Mouse (Mus musculus) midbrain, embryonic 14.5 days (tissue): Measurements from ENCODE around the gene Ywhaq. TPM values are rescaled to one million over a fixed set of nuclear protein-coding genes. Genes with fewer than 3 reads are reported as not detected.

Experiments
- ATAC-seq: fragments of 200-750 bp; cut with Nextera tagmentation; 2 replicates; pipeline ENCODE4 v1.8.0; 2017; ENCODE audit warnings: moderate number of reproducible peaks, moderate library complexity; ENCODE audit not compliant: low FRiP score, low TSS enrichment
- DNase-seq: peaks from one replicate; pipeline ENCODE4 v3.0.0-alpha.2; 2015
- H3K27ac ChIP-seq: fragments of 300-500 bp; sonication (generic); replicated peaks from 2 replicates; pipeline ENCODE4 v1.5.1; 2014; ENCODE audit warnings: mild to moderate bottlenecking, low read depth, low read length, moderate library complexity
- H3K27me3 ChIP-seq: fragments of 300-500 bp; sonication (generic); 2 replicates; pipeline ENCODE4 v1.6.1; 2014; ENCODE audit warnings: low read length, control low read depth, mixed read lengths; ENCODE audit not compliant: control insufficient read depth, insufficient read depth
- H3K36me3 ChIP-seq: fragments of 300-500 bp; sonication (generic); 2 replicates; pipeline ENCODE4 v1.6.1; 2014; ENCODE audit warnings: low read length, control low read depth; ENCODE audit not compliant: control insufficient read depth, insufficient read depth
- H3K4me1 ChIP-seq: fragments of 300-500 bp; sonication (generic); 2 replicates; pipeline ENCODE4 v1.6.1; 2014; ENCODE audit warnings: mild to moderate bottlenecking, antibody characterized with exemption, low read length, control low read depth; ENCODE audit not compliant: control insufficient read depth, insufficient read depth
- H3K4me2 ChIP-seq: fragments of 300-500 bp; sonication (generic); 2 replicates; pipeline ENCODE4 v1.6.1; 2014; ENCODE audit warnings: mild to moderate bottlenecking, low read length, moderate library complexity
- H3K4me3 ChIP-seq: fragments of 300-500 bp; sonication (generic); replicated peaks from 2 replicates; pipeline ENCODE4 v1.5.1; 2014; ENCODE audit warnings: low read depth, low read length
- H3K9ac ChIP-seq: fragments of 300-500 bp; sonication (generic); replicated peaks from 2 replicates; pipeline ENCODE4 v1.6.1; 2014; ENCODE audit warnings: mild to moderate bottlenecking, low read length, moderate library complexity
- H3K9me3 ChIP-seq: fragments of 300-500 bp; sonication (generic); 2 replicates; pipeline ENCODE4 v1.6.1; 2016; ENCODE audit warnings: low read length, control low read depth, mixed read lengths; ENCODE audit not compliant: control insufficient read depth
- WGBS: fragments of 180-500 bp; shearing (Covaris S2); extraction: QIAGEN DNeasy Blood & Tissue Kit; methylation state at CpG from one replicate; pipeline ENCODE4 v1.1.7; 2014; 5-methylcytosine and 5-hydroxymethylcytosine counted together
- polyA plus RNA-seq: library from polyadenylated mRNA; unstranded; fragments of >200 nt; fragmentation: Nextera tagmentation; extraction: Ambion mirVana; gene quantifications from 2 replicates; pipeline ENCODE4 v1.2.1, GENCODE M21; 2014

Ywhaq gene
- polyA plus RNA-seq = 1,283 and 1,390 TPM in 2 replicates

DNA sequence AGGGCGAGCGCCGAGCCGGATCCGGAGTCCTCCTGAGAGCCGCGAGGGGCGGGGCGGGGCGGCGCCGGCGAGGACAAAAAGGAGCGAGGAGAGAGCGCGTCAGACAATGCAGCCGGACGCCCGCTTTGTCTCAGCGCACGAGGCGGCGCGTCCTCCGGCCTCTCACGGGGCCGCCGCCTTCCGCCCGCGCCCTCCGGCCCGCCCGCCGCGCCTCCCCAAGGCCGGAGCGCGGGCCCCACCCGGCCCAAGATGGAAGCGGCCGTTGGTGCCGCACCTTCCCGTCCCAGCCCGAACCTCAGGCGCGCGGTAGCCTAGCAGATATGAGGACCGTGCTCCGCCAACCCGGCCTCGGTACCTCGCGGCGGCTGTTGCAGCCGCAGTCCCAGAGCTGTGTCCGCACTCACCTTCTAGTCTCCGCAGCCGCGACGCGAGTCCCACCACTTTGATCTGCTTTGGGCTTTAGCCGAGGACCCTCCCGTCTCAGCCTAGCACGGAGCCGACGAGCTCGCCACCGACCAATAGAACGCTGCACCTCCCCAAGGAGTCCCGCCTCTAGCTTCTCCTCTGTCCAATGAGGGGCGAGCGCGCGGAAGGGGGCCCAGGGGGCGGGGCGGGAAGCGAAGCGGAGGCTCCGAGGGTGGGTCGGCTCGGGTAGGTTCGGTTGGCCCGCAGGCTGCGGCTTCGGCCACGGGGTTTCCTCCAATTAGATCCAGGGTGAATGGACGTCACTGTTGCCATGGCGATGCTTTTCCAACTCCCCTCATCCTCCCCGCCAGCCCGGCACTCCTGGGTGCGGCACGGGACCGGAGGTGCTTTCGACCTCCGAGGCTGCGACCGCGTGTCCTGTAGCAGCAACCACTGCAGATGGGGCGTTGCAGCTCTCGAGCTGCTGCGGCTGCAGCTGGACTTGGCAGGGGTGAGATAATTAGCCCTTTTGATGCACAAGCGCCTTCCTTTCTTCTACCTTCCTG, at the start of gene Ywhaq:
Gene Ywhaq, minus strand, starts transcription at position 538 of the 971 bp plus-strand sequence.
- ATAC-seq (peak; percentile 100), DNase-seq (peak; percentile 99)
- WGBS = under 1% methylated on average over 101 of the region's 103 CpGs
- Histone ChIP-seq H3K9ac (peak within 1 kb of the TSS; percentile 99), H3K4me2 (peak within 1 kb of the TSS; percentile 65), H3K4me3 (peak within 1 kb of the TSS; percentile 97), H3K36me3 (peaks cover 27% of the 10 kb centered on the region), H3K4me1 (peaks cover 8% of the 10 kb centered on the region; the same call in 1 of the 2 replicates), H3K9me3 (peaks cover 17% of the 10 kb centered on the region), H3K27me3 (no peaks in the 10 kb centered on the region), H3K27ac (peak within 1 kb of the TSS; percentile 100)

DNA sequence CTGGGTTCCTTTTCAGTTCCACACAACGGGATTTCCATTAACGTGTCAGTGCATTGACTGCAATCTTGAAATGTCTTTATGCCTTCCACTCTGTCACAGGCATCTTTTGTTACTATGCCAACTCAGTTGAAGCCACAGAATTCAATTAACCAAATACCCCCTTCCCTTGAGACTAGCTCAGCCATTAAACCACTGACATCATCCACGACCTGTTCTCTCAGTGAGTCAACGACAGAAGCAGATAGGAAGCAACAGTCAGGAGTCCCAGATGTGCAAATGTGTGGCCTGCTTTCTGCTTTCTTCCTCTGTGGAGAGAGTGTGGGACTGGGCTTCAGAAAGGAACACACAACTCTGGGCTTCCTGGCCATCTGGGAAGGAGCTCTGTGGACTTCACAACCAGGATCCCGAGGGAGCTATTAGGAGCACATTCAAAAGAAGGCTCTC, 46.0 kb upstream of the Ywhaq start:
- H3K4me2 ChIP-seq = no peak overlapping the region
- no peaks in the 10 kb centered on the region for H3K36me3 ChIP-seq
- H3K4me1 ChIP-seq = no peaks in the 10 kb centered on the region
- no peak overlapping the region for H3K4me3 ChIP-seq
- no peak overlapping the region for H3K27ac ChIP-seq
- 34% methylated on average over 5 of the region's 5 CpGs for WGBS
- no peaks in the 10 kb centered on the region for H3K9me3 ChIP-seq
- no peak overlapping the region for H3K9ac ChIP-seq
- DNase-seq = peak; percentile 41
- ATAC-seq = no peak
- H3K27me3 ChIP-seq = no peaks in the 10 kb centered on the region

DNA sequence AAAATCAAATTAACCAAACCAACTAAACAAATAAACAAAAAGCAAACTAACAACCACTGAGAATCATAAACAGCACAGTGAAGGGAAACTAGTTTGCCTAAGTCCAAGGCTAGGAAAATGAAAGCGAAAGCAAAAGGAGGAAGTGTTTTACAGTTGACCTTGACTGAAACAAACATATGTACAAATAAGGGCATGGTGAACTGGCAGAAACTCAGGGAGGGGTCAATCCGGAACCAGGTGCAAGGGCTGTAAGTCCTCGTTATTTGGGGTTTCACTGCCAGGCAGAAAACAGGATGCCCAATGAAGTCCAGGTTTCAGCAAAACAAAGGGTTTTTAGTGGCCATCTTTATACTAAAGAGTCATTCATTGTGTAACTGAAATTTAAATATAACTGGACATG, 45.2 kb upstream of the Ywhaq start:
- Histone ChIP-seq H3K36me3 (no peaks in the 10 kb centered on the region), H3K27ac (no peak overlapping the region), H3K4me2 (no peak overlapping the region), H3K27me3 (no peaks in the 10 kb centered on the region), H3K4me3 (no peak overlapping the region), H3K9ac (no peak overlapping the region), H3K4me1 (no peaks in the 10 kb centered on the region), H3K9me3 (no peaks in the 10 kb centered on the region)
- DNase-seq (no peak), ATAC-seq (no peak)
- 83% methylated on average over 3 of the region's 3 CpGs for WGBS

DNA sequence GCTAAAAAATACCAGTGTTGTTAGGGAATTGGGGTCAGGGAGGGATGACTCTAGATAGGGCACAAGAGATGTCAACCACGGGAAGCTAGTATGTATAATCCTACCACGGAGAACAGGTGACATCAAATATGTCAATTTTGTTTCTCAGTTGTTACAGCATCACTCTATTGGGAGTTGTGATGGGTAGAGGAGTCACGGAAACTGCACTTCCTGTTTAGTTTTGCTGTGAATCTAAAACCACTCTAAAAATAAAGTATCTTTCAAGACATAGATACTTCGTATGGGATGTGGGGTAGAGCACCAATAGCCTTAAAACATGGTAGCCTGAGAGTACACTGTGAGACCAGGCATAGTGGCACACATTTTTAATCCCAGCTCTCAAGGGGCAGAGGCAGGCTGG, 42.2 kb upstream of the Ywhaq start:
- ATAC-seq (no peak), DNase-seq (no peak)
- Histone ChIP-seq H3K36me3 (no peaks in the 10 kb centered on the region), H3K4me3 (no peak overlapping the region), H3K4me2 (no peak overlapping the region), H3K27ac (no peak overlapping the region), H3K9ac (no peak overlapping the region), H3K27me3 (no peaks in the 10 kb centered on the region), H3K9me3 (no peaks in the 10 kb centered on the region), H3K4me1 (no peaks in the 10 kb centered on the region)
- WGBS = 90% methylated on average over 4 of the region's 4 CpGs

DNA sequence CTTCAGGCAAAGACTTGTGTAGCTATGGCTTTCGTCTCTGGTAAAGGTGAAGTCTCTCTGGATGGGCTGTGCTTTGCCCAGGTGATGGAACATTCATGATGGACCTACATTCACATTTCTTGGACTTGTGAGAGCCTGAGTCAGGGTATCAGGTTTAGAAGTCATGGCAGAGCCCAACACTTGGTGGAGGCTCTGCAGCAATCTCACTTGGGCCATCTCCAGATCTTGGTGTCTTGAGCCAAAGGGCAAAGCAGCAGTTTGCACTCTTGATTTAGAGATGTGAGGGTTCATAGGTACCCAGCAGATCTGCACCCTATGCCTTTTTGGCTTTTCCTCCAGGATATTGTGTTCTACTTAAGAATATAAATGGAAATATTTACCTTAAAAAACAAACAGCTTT, 38.6 kb upstream of the Ywhaq start:
- no peaks in the 10 kb centered on the region for H3K4me1 ChIP-seq
- H3K9me3 ChIP-seq = no peaks in the 10 kb centered on the region
- DNase-seq (no peak), ATAC-seq (no peak)
- H3K9ac ChIP-seq = no peak overlapping the region
- no peak overlapping the region for H3K27ac ChIP-seq
- 93% methylated on average over 1 of the region's 1 CpGs for WGBS
- H3K36me3 ChIP-seq = no peaks in the 10 kb centered on the region
- no peak overlapping the region for H3K4me3 ChIP-seq
- H3K27me3 ChIP-seq = no peaks in the 10 kb centered on the region
- H3K4me2 ChIP-seq = no peak overlapping the region

DNA sequence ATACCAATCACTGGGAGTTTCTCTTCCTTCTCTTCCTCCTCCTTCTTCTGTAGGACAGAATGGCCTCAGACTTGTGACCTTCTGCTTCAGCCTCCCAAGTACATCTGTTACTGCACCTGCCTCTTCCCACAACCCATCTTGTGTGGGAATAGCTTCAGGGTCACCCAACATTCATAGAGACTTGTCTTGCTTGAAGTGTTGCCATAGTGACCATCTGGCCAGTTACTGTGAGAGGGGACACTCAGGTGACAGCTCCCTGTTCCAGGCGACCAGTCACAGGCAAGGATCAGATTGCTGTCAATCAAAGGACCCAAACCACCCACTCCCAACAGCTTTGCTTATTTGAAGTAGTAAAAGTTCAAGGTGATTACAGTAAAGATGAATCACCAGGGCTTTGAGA, 34.3 kb upstream of the Ywhaq start:
- H3K9ac ChIP-seq = no peak overlapping the region
- no peak for DNase-seq
- H3K36me3 ChIP-seq = no peaks in the 10 kb centered on the region
- ATAC-seq = no peak
- no peak overlapping the region for H3K4me2 ChIP-seq
- no peaks in the 10 kb centered on the region for H3K27me3 ChIP-seq
- no peak overlapping the region for H3K27ac ChIP-seq
- H3K9me3 ChIP-seq = no peaks in the 10 kb centered on the region
- 39% methylated on average over 1 of the region's 1 CpGs for WGBS
- no peak overlapping the region for H3K4me3 ChIP-seq
- H3K4me1 ChIP-seq = no peaks in the 10 kb centered on the region

DNA sequence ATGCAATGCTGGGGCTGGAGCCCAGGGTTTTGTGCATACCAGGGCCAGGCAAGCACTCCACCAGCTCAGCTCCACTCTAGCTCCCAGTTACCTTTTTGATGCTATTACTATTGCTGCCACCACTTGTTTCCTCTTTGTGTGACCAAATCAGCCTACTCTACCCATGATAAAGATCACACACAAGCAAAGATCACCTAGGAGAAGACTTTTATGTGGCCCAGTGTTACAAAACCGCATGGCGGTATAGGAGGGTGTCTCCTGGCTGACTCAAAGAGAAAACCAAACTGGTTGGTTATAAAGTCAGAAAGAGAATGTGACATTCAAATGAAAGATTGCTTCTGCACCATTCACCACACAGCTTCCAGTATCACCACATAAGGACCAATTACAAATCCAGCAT, 33.9 kb upstream of the Ywhaq start:
- H3K9me3 ChIP-seq = no peaks in the 10 kb centered on the region
- H3K27me3 ChIP-seq = no peaks in the 10 kb centered on the region
- no peaks in the 10 kb centered on the region for H3K4me1 ChIP-seq
- no peak overlapping the region for H3K4me2 ChIP-seq
- no peak overlapping the region for H3K27ac ChIP-seq
- no peak overlapping the region for H3K9ac ChIP-seq
- H3K4me3 ChIP-seq = no peak overlapping the region
- WGBS = 95% methylated on average over 2 of the region's 2 CpGs
- ATAC-seq = no peak
- no peak for DNase-seq
- no peaks in the 10 kb centered on the region for H3K36me3 ChIP-seq

DNA sequence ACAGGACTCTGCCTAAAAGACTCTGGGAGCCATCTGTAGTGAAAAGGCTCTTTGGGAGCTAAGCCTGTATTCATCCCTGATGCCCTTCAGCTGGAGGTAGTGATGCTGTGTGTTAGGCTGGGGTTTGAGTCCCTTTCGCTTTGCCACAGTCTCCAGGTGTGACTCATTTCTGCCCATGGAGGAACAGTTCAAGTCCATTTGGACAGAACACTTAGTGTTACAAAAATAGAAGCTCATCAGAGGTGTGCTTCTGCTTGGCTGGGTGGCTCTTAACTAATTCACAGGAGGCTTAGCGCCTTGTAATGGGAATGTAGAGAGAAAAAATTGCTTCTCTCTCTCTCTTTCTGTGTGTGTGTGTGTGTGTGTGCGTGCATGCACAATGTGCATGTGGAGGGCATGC, 26.3 kb upstream of the Ywhaq start:
- Histone ChIP-seq H3K9ac (no peak overlapping the region), H3K27ac (no peak overlapping the region), H3K4me1 (0 out of 2 replicates have a peak, but pooled peaks cover 3% of the 10 kb centered on the region), H3K27me3 (no peaks in the 10 kb centered on the region), H3K9me3 (no peaks in the 10 kb centered on the region), H3K4me3 (no peak overlapping the region), H3K36me3 (no peaks in the 10 kb centered on the region), H3K4me2 (no peak overlapping the region)
- ATAC-seq (no peak), DNase-seq (no peak)
- 91% methylated on average over 3 of the region's 3 CpGs for WGBS

DNA sequence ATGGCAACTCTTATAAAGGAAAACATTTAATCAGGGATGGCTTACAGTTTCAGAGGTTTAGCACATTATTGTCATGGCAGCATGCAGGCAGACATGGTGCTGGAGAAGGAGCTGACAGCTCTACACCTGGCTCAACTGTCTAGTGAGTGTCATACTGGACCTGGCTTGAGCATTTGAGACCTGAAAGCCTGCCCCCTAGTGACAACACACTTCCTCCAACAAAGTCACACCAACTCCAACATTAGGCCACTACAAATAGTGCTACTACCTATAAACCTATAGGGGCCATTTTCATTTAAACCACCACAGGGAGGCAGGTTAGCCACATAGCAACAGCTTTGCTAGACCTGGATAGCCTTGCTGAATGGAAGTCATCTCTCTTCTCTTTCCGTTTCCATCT, 24.4 kb upstream of the Ywhaq start:
- H3K36me3 ChIP-seq = no peaks in the 10 kb centered on the region
- WGBS = 83% methylated on average over 1 of the region's 1 CpGs
- no peak for DNase-seq
- no peak overlapping the region for H3K4me3 ChIP-seq
- H3K9me3 ChIP-seq = no peaks in the 10 kb centered on the region
- no peak overlapping the region for H3K9ac ChIP-seq
- H3K27me3 ChIP-seq = no peaks in the 10 kb centered on the region
- no peak overlapping the region for H3K27ac ChIP-seq
- no peak for ATAC-seq
- H3K4me2 ChIP-seq = no peak overlapping the region
- 0 out of 2 replicates have a peak, but pooled peaks cover 3% of the 10 kb centered on the region for H3K4me1 ChIP-seq
